Comparison of ENCODE assay signal across 10 mouse cellular contexts in the genomic region with DNA sequence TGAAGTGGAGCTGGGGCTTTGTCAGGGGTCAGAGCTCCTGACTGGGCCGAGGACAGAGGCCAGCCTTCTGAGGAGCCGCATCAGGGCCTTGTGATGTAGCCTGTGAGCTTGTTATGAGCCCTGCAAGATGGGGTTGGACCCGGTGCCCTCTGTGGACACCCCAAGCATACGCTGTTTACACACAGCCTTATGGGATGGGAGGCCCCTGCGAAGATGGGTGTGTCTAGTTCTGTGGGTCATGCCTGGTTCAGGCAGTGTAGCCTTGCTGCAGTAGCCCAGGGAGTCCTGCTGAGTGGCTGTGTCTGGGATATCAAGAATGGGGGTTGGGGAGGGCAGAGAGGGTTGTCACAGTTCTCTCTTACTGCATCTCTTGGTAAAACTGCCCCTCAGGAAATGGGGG. TPM values are rescaled to one million over a fixed set of nuclear protein-coding genes. Genes with fewer than 3 reads are reported as not detected.
A peak's percentile ranks its signal among the peaks of the same experiment; 100 is the strongest.
DNase-seq lines count a peak whose midpoint lies in the region; ATAC-seq and TF ChIP-seq lines count a peak whose summit lies in the region.
"Had no signal": no experiment of that assay in that cellular context is flagged by ENCODE, and none has a peak within 500 bp of the region (broad histone marks: within the 10 kb centered on the region; RNA-seq: fewer than 3 reads in every experiment).

No protein-coding gene starts in this region.

- H3K27ac ChIP-seq in lung, embryonic 15.5 days: peak overlapping the region; percentile 96
- peak overlapping the region; percentile 77 for H3K27ac ChIP-seq in forebrain, embryonic 14.5 days (ENCODE audit: low read depth, low read length)
- peak overlapping the region; percentile 61; the same call in 1 of the 2 replicates for H3K27ac ChIP-seq in limb, embryonic 10.5 days
- peak overlapping the region; percentile 10 for H3K27ac ChIP-seq in small intestine, adult 2 months (ENCODE audit: insufficient read depth, low read depth, low read length)

- TF ChIP-seq CTCF in small intestine, adult 2 months (IDR thresholded peaks at IDR 0.05; ENCODE audit: extremely low read depth, insufficient read length, insufficient replicate concordance, low read depth, low read length): no peak

- WGBS in lung, embryonic 15.5 days: 70% methylated on average over 5 of the region's 5 CpGs
- WGBS in forebrain, embryonic 14.5 days: 78% methylated on average over 5 of the region's 5 CpGs
- WGBS in limb, embryonic 10.5 days: 84% methylated on average over 5 of the region's 5 CpGs
- WGBS in small intestine, adult 2 months: 33% methylated on average over 5 of the region's 5 CpGs

- H3K9me3 ChIP-seq in lung, embryonic 15.5 days: no peaks in the 10 kb centered on the region
- no peaks in the 10 kb centered on the region for H3K9me3 ChIP-seq in forebrain, embryonic 14.5 days (replicated peaks; ENCODE audit: control insufficient read depth, low read length)
- no peaks in the 10 kb centered on the region for H3K9me3 ChIP-seq in limb, embryonic 10.5 days (replicated peaks)
- H3K9me3 ChIP-seq: G1E had no signal

- no peak overlapping the region for H3K4me2 ChIP-seq in lung, embryonic 15.5 days
- H3K4me2 ChIP-seq in forebrain, embryonic 14.5 days (ENCODE audit: low read length): no peak overlapping the region

- H3K4me1 ChIP-seq in lung, embryonic 15.5 days: peaks cover 85% of the 10 kb centered on the region
- peaks cover 47% of the 10 kb centered on the region for H3K4me1 ChIP-seq in forebrain, embryonic 14.5 days (ENCODE audit: control insufficient read depth, insufficient read depth, low read length)
- peaks cover 84% of the 10 kb centered on the region for H3K4me1 ChIP-seq in limb, embryonic 10.5 days
- H3K4me1 ChIP-seq in small intestine, adult 2 months (ENCODE audit: control insufficient read depth, insufficient read depth, insufficient read length, low read length): peaks cover 73% of the 10 kb centered on the region

- no peak for TF ChIP-seq POLR2A in small intestine, adult 2 months (IDR thresholded peaks at IDR 0.05; ENCODE audit: low read depth, low read length)

- H3K4me3 ChIP-seq in lung, embryonic 15.5 days: no peak overlapping the region
- H3K4me3 ChIP-seq in forebrain, embryonic 14.5 days (ENCODE audit: low read depth, low read length): no peak overlapping the region
- no peak overlapping the region for H3K4me3 ChIP-seq in limb, embryonic 10.5 days
- no peak overlapping the region for H3K4me3 ChIP-seq in small intestine, adult 2 months (ENCODE audit: low read depth, low read length)

- DNase-seq in lung, postnatal 4 days: no peak
- no peak for DNase-seq in forebrain, embryonic 14.5 days (ENCODE audit: low spot score)
- DNase-seq in limb, embryonic 10.5 days (ENCODE audit: low spot score): no peak
- DNase-seq in ovary, postnatal 14 days (ENCODE audit: low spot score): no peak
- no peak for DNase-seq in gastrocnemius, adult 8-10 months (ENCODE audit: low spot score in 2 of 2)
- DNase-seq: thymus, postnatal 14 days had no signal

- no peaks in the 10 kb centered on the region for H3K36me3 ChIP-seq in lung, embryonic 15.5 days
- H3K36me3 ChIP-seq in forebrain, embryonic 14.5 days (ENCODE audit: control insufficient read depth, insufficient read depth, low read length): peaks cover 34% of the 10 kb centered on the region
- H3K36me3 ChIP-seq in limb, embryonic 10.5 days: peaks cover 82% of the 10 kb centered on the region
- peaks cover 40% of the 10 kb centered on the region for H3K36me3 ChIP-seq in small intestine, adult 2 months (ENCODE audit: control insufficient read depth, insufficient read depth, low read length)
- H3K36me3 ChIP-seq: G1E had no signal

- 0 out of 2 replicates have a peak overlapping the region, but pooled peaks have one; percentile 11 for H3K9ac ChIP-seq in lung, embryonic 15.5 days
- peak overlapping the region; percentile 51 for H3K9ac ChIP-seq in forebrain, embryonic 14.5 days (ENCODE audit: low read length)

- no peaks in the 10 kb centered on the region for H3K27me3 ChIP-seq in lung, embryonic 15.5 days
- H3K27me3 ChIP-seq in forebrain, embryonic 14.5 days (replicated peaks; ENCODE audit: control insufficient read depth, insufficient read depth, low read length): no peaks in the 10 kb centered on the region
- H3K27me3 ChIP-seq in limb, embryonic 10.5 days (ENCODE audit: low read depth, poor library complexity, severe bottlenecking): no peaks in the 10 kb centered on the region
- no peaks in the 10 kb centered on the region for H3K27me3 ChIP-seq in small intestine, adult 2 months (ENCODE audit: control insufficient read depth, insufficient read depth, low read length)

- no peak for ATAC-seq in lung, embryonic 15.5 days (ENCODE audit: borderline replicate concordance, extremely low read depth, low FRiP score, low TSS enrichment)
- ATAC-seq in forebrain, embryonic 14.5 days: no peak
- ATAC-seq in erythroblast, adult 5-6 weeks (replicated peaks; ENCODE audit: low FRiP score, poor library complexity, severe bottlenecking): no peak

RNA-seq across cellular contexts. Expression of a gene that starts 13.7 kb away (rescaled TPM):
- polyA plus RNA-seq in lung, embryonic 15.5 days (2015; fragmentation: Nextera tagmentation; extraction: Ambion mirVana): 24.0 and 24.8 TPM in 2 replicates
- 30.1 and 31.0 TPM in 2 replicates for polyA plus RNA-seq in forebrain, embryonic 14.5 days (2014; fragmentation: Nextera tagmentation; extraction: Ambion mirVana)
- 21.7 and 26.2 TPM in 2 replicates for polyA plus RNA-seq in limb, embryonic 10.5 days (2016; fragmentation: Nextera tagmentation; extraction: Ambion mirVana)
- polyA plus RNA-seq in small intestine, adult 2 months (2012; rRNA removed): 65.9 and 161 TPM in 2 replicates
- not detected in 2 replicates for total RNA-seq in erythroblast, adult 5-6 weeks (2015; ENCODE audit: low replicate concordance)
- 0.09 and 2.1 TPM in 2 replicates for total RNA-seq in erythroblast, adult 5-6 weeks (2017; ENCODE audit: low replicate concordance)
- total RNA-seq in gastrocnemius, adult 8-10 months (2022): 1 to 10 TPM; 1.3 to 2.3 (median 1.7) TPM

Comparison
In these comparisons a context has a peak if more than half of its experiments do, and no peak if none do; other contexts are left out.
1. H3K27ac ChIP-seq: peak in every context shown above with its lines; median percentile 96 in lung, embryonic 15.5 days; 77 in forebrain, embryonic 14.5 days; 61 in limb, embryonic 10.5 days; 10 in small intestine, adult 2 months.